Mouse (Mus musculus) liver, embryonic 16.5 days (tissue): Measurements from ENCODE around the gene Pacs2. TPM values are rescaled to one million over a fixed set of nuclear protein-coding genes. Genes with fewer than 3 reads are reported as not detected.
A peak's percentile ranks its signal among the peaks of the same experiment; 100 is the strongest.

Source experiments
- ATAC-seq: fragments of 200-750 bp; cut with Nextera tagmentation; 2 replicates; pipeline ENCODE4 v1.8.0; 2017; ENCODE audit warnings: low read depth, mild to moderate bottlenecking, moderate number of reproducible peaks, moderate library complexity
- H3K27ac ChIP-seq: fragments of 300-500 bp; sonication (generic); 2 replicates; pipeline ENCODE4 v1.5.1; 2014; ENCODE audit warnings: mild to moderate bottlenecking, low read length
- H3K27me3 ChIP-seq: fragments of 300-500 bp; sonication (generic); 2 replicates; pipeline ENCODE4 v1.6.1; 2014; ENCODE audit warnings: low read depth, low read length, mixed read lengths; ENCODE audit not compliant: control insufficient read depth, insufficient read depth
- H3K36me3 ChIP-seq: fragments of 300-500 bp; sonication (generic); 2 replicates; pipeline ENCODE4 v1.6.1; 2014; ENCODE audit warnings: mild to moderate bottlenecking; ENCODE audit not compliant: control insufficient read depth, insufficient read depth
- H3K4me1 ChIP-seq: fragments of 300-500 bp; sonication (generic); 2 replicates; pipeline ENCODE4 v1.6.1; 2014; ENCODE audit warnings: low read depth, low read length, mixed read lengths; ENCODE audit not compliant: control insufficient read depth
- H3K4me2 ChIP-seq: fragments of 300-500 bp; sonication (generic); 2 replicates; pipeline ENCODE4 v1.6.1; 2014; ENCODE audit warnings: low read depth, low read length, mixed read lengths
- H3K4me3 ChIP-seq: fragments of 300-500 bp; sonication (generic); 2 replicates; pipeline ENCODE4 v1.5.1; 2014; ENCODE audit warnings: low read depth, mild to moderate bottlenecking, low read length
- H3K9ac ChIP-seq: fragments of 300-500 bp; sonication (generic); 2 replicates; pipeline ENCODE4 v1.6.1; 2014; ENCODE audit warnings: low read depth, low read length
- H3K9me3 ChIP-seq: fragments of 300-500 bp; sonication (generic); replicated peaks from 2 replicates; pipeline ENCODE4 v1.6.1; 2016; ENCODE audit warnings: low read length; ENCODE audit not compliant: control insufficient read depth
- WGBS: fragments of 180-500 bp; shearing (Covaris S2); extraction: QIAGEN DNeasy Blood & Tissue Kit; methylation state at CpG from one replicate; pipeline ENCODE4 v1.1.7; 2014; ENCODE audit not compliant: insufficient replicate concordance; 5-methylcytosine and 5-hydroxymethylcytosine counted together
- microRNA-seq: library from miRNA; unstranded; fragments of <30 nt; microRNA quantifications from one replicate; pipeline ENCODE4, GENCODE M21; 2016
- polyA plus RNA-seq: library from polyadenylated mRNA; unstranded; fragments of >200 nt; fragmentation: Nextera tagmentation; extraction: Ambion mirVana; gene quantifications from 2 replicates; pipeline ENCODE4 v1.2.1, GENCODE M21; 2015

Gene Pacs2
- polyA plus RNA-seq, 1 experiment from 2014 or later: 5.8 TPM

DNA sequence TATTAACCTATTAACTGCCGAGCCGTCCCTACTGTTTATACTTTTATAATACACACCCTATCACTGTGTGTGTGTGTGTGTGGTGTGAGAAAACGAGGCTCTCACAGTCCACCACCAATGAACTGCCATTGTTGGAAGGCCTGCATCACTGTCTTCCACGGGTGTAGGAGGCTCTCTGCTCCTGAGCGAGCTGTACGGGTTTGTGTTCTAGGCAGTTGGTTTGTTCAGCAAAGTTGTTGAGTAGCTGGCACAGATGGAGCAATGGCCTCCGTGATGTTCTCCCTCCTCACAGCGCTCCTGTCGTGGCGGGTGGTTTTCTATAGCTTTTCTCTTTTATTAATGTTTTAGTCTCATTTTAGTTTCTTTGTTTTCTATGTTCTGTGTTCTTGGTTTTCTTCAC is 95.5 kb downstream of the Pacs2 start:
- 84% methylated on average over 10 of the region's 10 CpGs for WGBS
- Histone ChIP-seq H3K9ac (no peak overlapping the region), H3K36me3 (no peaks in the 10 kb centered on the region)

GRCm38 (mm10) chr12:113114141-113114540 is 99.8 kb downstream of the Pacs2 start:
- ATAC-seq: no peak
- no peak overlapping the region for H3K9ac ChIP-seq
- WGBS: 81% methylated on average over 4 of the region's 4 CpGs
- H3K27me3 ChIP-seq: no peaks in the 10 kb centered on the region
- peaks cover 7% of the 10 kb centered on the region for H3K36me3 ChIP-seq
- H3K4me1 ChIP-seq: peaks cover 9% of the 10 kb centered on the region
- H3K4me2 ChIP-seq: no peak overlapping the region
- no peak overlapping the region for H3K27ac ChIP-seq
- H3K9me3 ChIP-seq: no peaks in the 10 kb centered on the region
- H3K4me3 ChIP-seq: no peak overlapping the region

More for the DNA sequence above, 95.5 kb downstream of the Pacs2 start:
- Histone ChIP-seq H3K4me3 (no peak overlapping the region), H3K27ac (no peak overlapping the region), H3K4me1 (peaks cover 45% of the 10 kb centered on the region), H3K4me2 (no peak overlapping the region), H3K27me3 (no peaks in the 10 kb centered on the region), H3K9me3 (no peaks in the 10 kb centered on the region)
- ATAC-seq: no peak

GRCm38 (mm10) chr12:113114856-113115538 is 100.7 kb downstream of the Pacs2 start:
- H3K36me3 ChIP-seq: peaks cover 8% of the 10 kb centered on the region
- H3K4me2 ChIP-seq: no peak overlapping the region
- peaks cover 5% of the 10 kb centered on the region for H3K4me1 ChIP-seq
- no peak for ATAC-seq
- no peak overlapping the region for H3K27ac ChIP-seq
- no peaks in the 10 kb centered on the region for H3K27me3 ChIP-seq
- 74% methylated on average over 16 of the region's 16 CpGs for WGBS
- H3K4me3 ChIP-seq: no peak overlapping the region
- no peaks in the 10 kb centered on the region for H3K9me3 ChIP-seq
- no peak overlapping the region for H3K9ac ChIP-seq

GRCm38 (mm10) chr12:113119516-113120410 is 105.5 kb downstream of the Pacs2 start:
- H3K27me3 ChIP-seq: no peaks in the 10 kb centered on the region
- no peak overlapping the region for H3K27ac ChIP-seq
- H3K4me2 ChIP-seq: no peak overlapping the region
- WGBS: 81% methylated on average over 20 of the region's 20 CpGs
- ATAC-seq: peak; percentile 52
- H3K36me3 ChIP-seq: peaks cover 42% of the 10 kb centered on the region
- no peak overlapping the region for H3K4me3 ChIP-seq
- no peaks in the 10 kb centered on the region for H3K9me3 ChIP-seq
- H3K4me1 ChIP-seq: no peaks in the 10 kb centered on the region; the same call in 1 of the 2 replicates
- no peak overlapping the region for H3K9ac ChIP-seq

Small RNAs within 50 kb of the gene (microRNA-seq; reads per million reads assigned to microRNA genes)
- not detected for gene Gm44471

Other genes with a start within 250 kb of the Pacs2 start
- 0.08 and 0.26 TPM in 2 replicates for gene Ahnak2, start 211.9 kb upstream of the Pacs2 start, polyA plus RNA-seq
- 0.34 and 0.39 TPM in 2 replicates for gene Clba1, start 205.6 kb upstream of the Pacs2 start, polyA plus RNA-seq
- gene Cdca4, start 185.1 kb upstream of the Pacs2 start, polyA plus RNA-seq: 48.9 and 61.7 TPM in 2 replicates
- 0.38 and 0.40 TPM in 2 replicates for gene Gpr132, start 146.3 kb upstream of the Pacs2 start, polyA plus RNA-seq
- 0.21 and 0.34 TPM in 2 replicates for gene Jag2, start 84.7 kb upstream of the Pacs2 start, polyA plus RNA-seq
- gene Nudt14, start 72.4 kb upstream of the Pacs2 start, polyA plus RNA-seq: 12.1 and 13.3 TPM in 2 replicates
- 4.5 and 4.9 TPM in 2 replicates for gene Btbd6, start 38.0 kb upstream of the Pacs2 start, polyA plus RNA-seq
- 22.8 and 25.7 TPM in 2 replicates for gene Brf1, start 13.8 kb upstream of the Pacs2 start, polyA plus RNA-seq
- not detected in 2 replicates for gene Tex22, start 60.0 kb downstream of the Pacs2 start, polyA plus RNA-seq
- gene Mta1, start 83.8 kb downstream of the Pacs2 start, polyA plus RNA-seq: 3.4 and 3.5 TPM in 2 replicates
- gene Crip2, start 125.7 kb downstream of the Pacs2 start, polyA plus RNA-seq: 41.6 and 43.8 TPM in 2 replicates
- 97.4 and 102 TPM in 2 replicates for gene Crip1, start 131.8 kb downstream of the Pacs2 start, polyA plus RNA-seq
- 9.1 and 9.2 TPM in 2 replicates for gene Tedc1, start 141.9 kb downstream of the Pacs2 start, polyA plus RNA-seq
- 0.36 and 0.39 TPM in 2 replicates for gene Tmem121, start 171.4 kb downstream of the Pacs2 start, polyA plus RNA-seq